Mouse (Mus musculus) lung, adult 2 months (tissue): ENCODE results near the gene Pum1. TPM values are rescaled to one million over a fixed set of nuclear protein-coding genes. Genes with fewer than 3 reads are reported as not detected.

ENCODE experiments used
- DNase-seq: peaks from one replicate; pipeline ENCODE4 v3.0.0; 2022
- H3K4me1 ChIP-seq: fragments of 200-500 bp; 2 replicates; pipeline ENCODE4 v1.6.1; 2011; ENCODE audit warnings: low read length; ENCODE audit not compliant: control insufficient read depth, insufficient read depth
- H3K4me3 ChIP-seq: fragments of 200-500 bp; replicated peaks from 2 replicates; pipeline ENCODE3; 2011; ENCODE audit warnings: low read depth, mild to moderate bottlenecking, control low read depth, low read length; ENCODE audit errors: extremely low read depth
- CTCF ChIP-seq: fragments of 200-500 bp; IDR thresholded peaks from 2 replicates; pipeline ENCODE4 v1.5.1; 2011; ENCODE audit warnings: mild to moderate bottlenecking, low read length, control low read depth; ENCODE audit not compliant: insufficient read depth
- POLR2A ChIP-seq: fragments of 200-500 bp; IDR thresholded peaks from 2 replicates; pipeline ENCODE4 v1.6.1; 2011; ENCODE audit warnings: low read depth, mild to moderate bottlenecking, control low read depth, low read length, borderline replicate concordance; ENCODE audit errors: extremely low read depth
- WGBS: fragments of 180-500 bp; shearing (Covaris S2); methylation state at CpG from one replicate; pipeline ENCODE4 v1.1.7; 2018; 5-methylcytosine and 5-hydroxymethylcytosine counted together
- polyA plus RNA-seq: library from polyadenylated mRNA; depleted of rRNA; stranded (reverse); fragments of >200 nt; gene quantifications from 2 replicates; pipeline ENCODE4 v1.2.3, GENCODE M21; 2012

Pum1 gene
- polyA plus RNA-seq, 1 experiment = 57.0 TPM

- Histone ChIP-seq H3K4me1 (no peaks in the 10 kb centered on the region; the same call in 1 of the 2 replicates), H3K4me3 (no peak overlapping the region)
- no peak for DNase-seq
- no peak for TF ChIP-seq POLR2A
- TF ChIP-seq CTCF = no peak
- 63% methylated on average over 2 of the region's 2 CpGs for WGBS
Measured at GRCm38 (mm10) chr4:130754776-130755175, 91.7 kb downstream of the Pum1 start.

- no peak for DNase-seq
- Histone ChIP-seq H3K4me1 (peaks cover 5% of the 10 kb centered on the region), H3K4me3 (no peak overlapping the region)
- TF ChIP-seq POLR2A = no peak
- TF ChIP-seq CTCF = no peak
- WGBS = 42% methylated on average over 2 of the region's 2 CpGs
Measured at GRCm38 (mm10) chr4:130759875-130760274, 96.8 kb downstream of the Pum1 start.

- 47% methylated on average over 5 of the region's 5 CpGs for WGBS
- no peak for TF ChIP-seq POLR2A
- no peak for TF ChIP-seq CTCF
- H3K4me3 ChIP-seq = no peak overlapping the region
- peaks cover 5% of the 10 kb centered on the region for H3K4me1 ChIP-seq
- no peak for DNase-seq
Measured at GRCm38 (mm10) chr4:130761809-130762208, 98.7 kb downstream of the Pum1 start.

GRCm38 (mm10) chr4:130765399-130766160 lies 102.5 kb downstream of the Pum1 start:
- WGBS = 80% methylated on average over 7 of the region's 7 CpGs
- Histone ChIP-seq H3K4me3 (no peak overlapping the region), H3K4me1 (peaks cover 5% of the 10 kb centered on the region)
- DNase-seq = no peak
- TF ChIP-seq POLR2A (no peak), CTCF (no peak)

GRCm38 (mm10) chr4:130766387-130766786 lies 103.3 kb downstream of the Pum1 start:
- TF ChIP-seq POLR2A = no peak
- peaks cover 3% of the 10 kb centered on the region; the same call in 1 of the 2 replicates for H3K4me1 ChIP-seq
- 93% methylated on average over 2 of the region's 2 CpGs for WGBS
- no peak for DNase-seq
- H3K4me3 ChIP-seq = no peak overlapping the region

GRCm38 (mm10) chr4:130766926-130767325 lies 103.8 kb downstream of the Pum1 start:
- H3K4me3 ChIP-seq = no peak overlapping the region

GRCm38 (mm10) chr4:130773899-130774298 lies 110.8 kb downstream of the Pum1 start:
- no peak for TF ChIP-seq POLR2A
- TF ChIP-seq CTCF = no peak
- no peak for DNase-seq
- Histone ChIP-seq H3K4me1 (peaks cover 7% of the 10 kb centered on the region), H3K4me3 (no peak overlapping the region)
- 75% methylated on average over 4 of the region's 4 CpGs for WGBS

More at GRCm38 (mm10) chr4:130766926-130767325, 103.8 kb downstream of the Pum1 start:
- H3K4me1 ChIP-seq = no peaks in the 10 kb centered on the region
- no peak for DNase-seq
- WGBS = 87% methylated on average over 4 of the region's 4 CpGs
- TF ChIP-seq POLR2A (no peak), CTCF (no peak)

- peaks cover 8% of the 10 kb centered on the region for H3K4me1 ChIP-seq
- DNase-seq = no peak
- H3K4me3 ChIP-seq = no peak overlapping the region
- WGBS = 86% methylated on average over 4 of the region's 4 CpGs
- TF ChIP-seq POLR2A = no peak
- no peak for TF ChIP-seq CTCF
Measured at GRCm38 (mm10) chr4:130774822-130775221, 111.7 kb downstream of the Pum1 start.

GRCm38 (mm10) chr4:130777647-130778046 lies 114.5 kb downstream of the Pum1 start:
- WGBS = 49% methylated on average over 10 of the region's 10 CpGs
- Histone ChIP-seq H3K4me1 (peaks cover 8% of the 10 kb centered on the region), H3K4me3 (no peak overlapping the region)
- DNase-seq = no peak
- no peak for TF ChIP-seq POLR2A
- TF ChIP-seq CTCF = no peak

- H3K4me1 ChIP-seq = peaks cover 8% of the 10 kb centered on the region
- no peak for DNase-seq
- no peak for TF ChIP-seq POLR2A
- no peak for TF ChIP-seq CTCF
- 31% methylated on average over 3 of the region's 3 CpGs for WGBS
- H3K4me3 ChIP-seq = no peak overlapping the region
Measured at GRCm38 (mm10) chr4:130779037-130779436, 115.9 kb downstream of the Pum1 start.
